Mouse (Mus musculus): ENCODE results near the gene Tmem229b. TPM values are rescaled to one million over a fixed set of nuclear protein-coding genes. Genes with fewer than 3 reads are reported as not detected.

Tmem229b gene
- total and polyA plus RNA-seq, 2 experiments from 2014 or later = 54.8 to 153 TPM

DNA sequence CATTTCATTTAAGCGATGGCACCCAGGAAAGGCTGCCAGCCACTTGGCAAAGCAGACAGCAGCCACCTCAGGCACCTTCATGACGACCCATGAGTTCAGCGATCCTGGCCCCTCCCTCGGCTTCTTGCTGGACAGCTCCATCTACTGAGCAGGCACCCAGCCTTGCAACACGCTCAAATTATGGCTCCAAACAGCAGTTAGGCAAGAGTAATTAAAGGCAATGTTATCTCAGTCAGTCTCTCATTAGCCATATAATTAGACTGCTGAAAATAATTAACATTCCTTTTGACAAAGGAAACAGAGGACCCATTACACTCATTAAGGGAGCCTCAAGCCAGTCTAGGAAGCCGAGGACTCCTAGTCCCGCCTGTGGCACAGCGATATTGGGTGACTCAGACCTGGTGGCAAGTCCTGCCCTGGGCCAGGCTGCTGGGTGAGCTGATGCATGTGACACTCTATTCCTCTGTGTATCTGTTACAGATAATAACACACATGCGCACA, 19.8 kb downstream of the Tmem229b start:
- H3K27ac ChIP-seq (ENCODE audit: low read depth, low read length) = no peak overlapping the region

DNA sequence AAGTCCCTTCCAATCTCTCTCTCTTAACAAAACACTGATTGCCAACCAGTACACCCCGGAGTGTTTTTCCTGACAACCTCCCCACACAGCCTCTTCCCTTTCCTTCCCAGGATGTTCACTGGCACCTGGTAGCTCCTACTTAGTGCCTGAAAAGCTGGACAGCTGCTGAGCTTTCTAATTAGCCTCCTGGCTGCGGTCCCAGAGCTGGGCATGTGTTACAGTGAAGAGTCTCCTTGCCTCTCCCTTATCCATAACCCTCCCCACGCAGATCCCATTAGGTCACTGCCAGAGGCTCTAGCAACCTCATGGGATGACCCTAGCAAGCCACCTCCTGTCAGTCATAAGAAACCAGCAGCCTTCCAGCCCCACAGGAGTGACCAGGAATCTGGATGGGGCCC, 23.4 kb downstream of the Tmem229b start:
- Histone ChIP-seq H3K4me3 (ENCODE audit: low read depth, low read length) (no peak overlapping the region), H3K27ac (ENCODE audit: low read depth, low read length) (no peak overlapping the region), H3K36me3 (ENCODE audit: insufficient read depth) (no peaks in the 10 kb centered on the region), H3K4me1 (ENCODE audit: insufficient read depth) (peaks cover 9% of the 10 kb centered on the region), H3K27me3 (ENCODE audit: insufficient read depth, low read length) (no peaks in the 10 kb centered on the region), H3K9me3 (ENCODE audit: low read length) (no peaks in the 10 kb centered on the region), H3K9ac (no peak overlapping the region), H3K4me2 (ENCODE audit: low read depth) (no peak overlapping the region)
- 21% methylated on average over 3 of the region's 3 CpGs for WGBS
- TF ChIP-seq CTCF (IDR thresholded peaks at IDR 0.05; ENCODE audit: low read depth) = no peak
- peak; percentile 35 for DNase-seq
- peak; percentile 65 for ATAC-seq

More for the DNA sequence above, 19.8 kb downstream of the Tmem229b start:
- WGBS = 22% methylated on average over 9 of the region's 9 CpGs
- H3K9me3 ChIP-seq (ENCODE audit: low read length) = no peaks in the 10 kb centered on the region
- peak; percentile 25; the same call in 1 of the 2 replicates for TF ChIP-seq CTCF (IDR thresholded peaks at IDR 0.05; ENCODE audit: low read depth)
- H3K4me3 ChIP-seq (ENCODE audit: low read depth, low read length) = no peak overlapping the region
- no peak overlapping the region for H3K4me2 ChIP-seq (ENCODE audit: low read depth)
- DNase-seq (peak; percentile 43), ATAC-seq (peak; percentile 81)
- peaks cover 9% of the 10 kb centered on the region; the same call in 1 of the 2 replicates for H3K36me3 ChIP-seq (ENCODE audit: insufficient read depth)
- no peak overlapping the region for H3K9ac ChIP-seq
- H3K4me1 ChIP-seq (ENCODE audit: insufficient read depth) = peaks cover 9% of the 10 kb centered on the region
- no peaks in the 10 kb centered on the region for H3K27me3 ChIP-seq (ENCODE audit: insufficient read depth, low read length)

DNA sequence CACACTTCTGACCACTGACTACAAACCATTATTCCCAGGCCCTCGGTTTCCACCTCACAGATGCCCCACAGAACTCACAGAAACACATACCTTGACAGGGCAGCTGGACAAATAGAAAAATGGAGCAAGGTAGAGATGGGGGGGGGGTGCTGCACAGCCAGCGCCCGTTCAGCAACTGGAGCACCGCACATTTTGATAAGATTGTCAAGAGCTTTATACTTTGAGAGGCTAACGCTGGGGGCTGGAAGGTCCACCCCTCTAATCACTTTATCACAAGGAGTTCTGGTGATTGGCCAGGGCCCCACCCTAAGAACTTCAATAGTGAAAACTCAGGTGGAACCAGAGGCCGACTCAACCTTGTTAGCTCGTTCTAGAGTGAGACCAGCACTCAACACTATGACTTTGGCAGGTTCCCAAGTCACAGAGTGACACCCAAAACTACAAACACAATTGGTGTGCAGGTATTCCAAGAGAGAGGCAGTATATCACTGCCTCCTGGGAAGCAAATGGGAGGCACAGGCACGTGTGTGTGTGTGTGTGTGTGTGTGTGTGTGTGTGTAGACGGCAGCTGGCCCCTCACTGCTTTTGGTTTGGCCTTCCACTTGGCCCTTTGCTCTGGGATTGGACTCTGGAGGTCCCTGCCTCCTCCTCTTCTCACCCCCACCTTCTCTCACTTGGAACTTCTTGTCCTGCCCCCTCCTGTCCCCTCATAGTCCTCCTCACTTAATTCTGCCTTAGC, 24.0 kb downstream of the Tmem229b start:
- ATAC-seq (no peak), DNase-seq (no peak)
- H3K27ac ChIP-seq (ENCODE audit: low read depth, low read length) = no peak overlapping the region
- no peak overlapping the region for H3K4me2 ChIP-seq (ENCODE audit: low read depth)
- H3K4me3 ChIP-seq (ENCODE audit: low read depth, low read length) = no peak overlapping the region
- no peak overlapping the region for H3K9ac ChIP-seq
- 66% methylated on average over 9 of the region's 9 CpGs for WGBS
- H3K36me3 ChIP-seq (ENCODE audit: insufficient read depth) = no peaks in the 10 kb centered on the region
- H3K27me3 ChIP-seq (ENCODE audit: insufficient read depth, low read length) = no peaks in the 10 kb centered on the region
- TF ChIP-seq CTCF (IDR thresholded peaks at IDR 0.05; ENCODE audit: low read depth) = no peak
- no peaks in the 10 kb centered on the region for H3K9me3 ChIP-seq (ENCODE audit: low read length)
- H3K4me1 ChIP-seq (ENCODE audit: insufficient read depth) = peaks cover 9% of the 10 kb centered on the region

GRCm38 (mm10) chr12:78981938-78982825, 25.2 kb downstream of the Tmem229b start:
- H3K4me1 ChIP-seq (ENCODE audit: insufficient read depth) = peaks cover 6% of the 10 kb centered on the region
- H3K4me3 ChIP-seq (ENCODE audit: low read depth, low read length) = no peak overlapping the region
- peaks cover 5% of the 10 kb centered on the region; the same call in 1 of the 2 replicates for H3K36me3 ChIP-seq (ENCODE audit: insufficient read depth)
- WGBS = 65% methylated on average over 9 of the region's 9 CpGs
- no peak overlapping the region for H3K9ac ChIP-seq
- ATAC-seq = no peak
- no peak overlapping the region for H3K4me2 ChIP-seq (ENCODE audit: low read depth)
- no peaks in the 10 kb centered on the region for H3K9me3 ChIP-seq (ENCODE audit: low read length)
- TF ChIP-seq CTCF (IDR thresholded peaks at IDR 0.05; ENCODE audit: low read depth) = no peak
- DNase-seq = no peak
- H3K27ac ChIP-seq (ENCODE audit: low read depth, low read length) = no peak overlapping the region
- H3K27me3 ChIP-seq (ENCODE audit: insufficient read depth, low read length) = no peaks in the 10 kb centered on the region

- DNase-seq (no peak), ATAC-seq (no peak)
- Histone ChIP-seq H3K9me3 (ENCODE audit: low read length) (no peaks in the 10 kb centered on the region), H3K9ac (no peak overlapping the region), H3K4me2 (ENCODE audit: low read depth) (no peak overlapping the region), H3K27ac (ENCODE audit: low read depth, low read length) (no peak overlapping the region), H3K27me3 (ENCODE audit: insufficient read depth, low read length) (no peaks in the 10 kb centered on the region), H3K4me3 (ENCODE audit: low read depth, low read length) (no peak overlapping the region), H3K4me1 (ENCODE audit: insufficient read depth) (peaks cover 4% of the 10 kb centered on the region), H3K36me3 (ENCODE audit: insufficient read depth) (peaks cover 13% of the 10 kb centered on the region; the same call in 1 of the 2 replicates)
- no peak for TF ChIP-seq CTCF (IDR thresholded peaks at IDR 0.05; ENCODE audit: low read depth)
- WGBS = 86% methylated on average over 2 of the region's 2 CpGs
Observed at GRCm38 (mm10) chr12:78981131-78981530, 26.3 kb downstream of the Tmem229b start.

DNA sequence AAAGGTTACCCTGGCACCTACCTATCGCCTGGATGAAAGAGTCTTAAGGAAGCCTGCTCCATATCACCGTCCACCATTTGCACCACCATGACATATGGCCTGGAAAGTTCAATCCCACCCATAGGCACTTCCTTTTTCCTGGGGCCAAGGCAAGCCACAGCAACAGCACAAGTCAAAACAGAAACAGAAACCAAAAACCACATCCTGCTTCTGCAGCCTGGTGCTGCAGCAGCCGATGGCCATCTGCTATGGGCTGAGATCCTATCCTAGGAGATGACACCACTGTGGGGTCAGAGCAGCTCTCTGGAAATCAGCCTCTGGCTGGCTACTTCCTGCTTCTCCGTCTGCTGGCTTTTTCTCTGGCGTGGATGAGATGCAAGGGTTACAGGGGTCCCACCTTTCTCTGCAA, 26.7 kb downstream of the Tmem229b start:
- H3K4me3 ChIP-seq (ENCODE audit: low read depth, low read length) = no peak overlapping the region
- H3K9ac ChIP-seq = no peak overlapping the region
- no peaks in the 10 kb centered on the region for H3K9me3 ChIP-seq (ENCODE audit: low read length)
- H3K27me3 ChIP-seq (ENCODE audit: insufficient read depth, low read length) = no peaks in the 10 kb centered on the region
- no peak overlapping the region for H3K4me2 ChIP-seq (ENCODE audit: low read depth)
- H3K4me1 ChIP-seq (ENCODE audit: insufficient read depth) = peaks cover 4% of the 10 kb centered on the region
- 88% methylated on average over 5 of the region's 5 CpGs for WGBS
- DNase-seq = no peak
- H3K36me3 ChIP-seq (ENCODE audit: insufficient read depth) = peaks cover 13% of the 10 kb centered on the region; the same call in 1 of the 2 replicates
- no peak for ATAC-seq
- no peak for TF ChIP-seq CTCF (IDR thresholded peaks at IDR 0.05; ENCODE audit: low read depth)
- H3K27ac ChIP-seq (ENCODE audit: low read depth, low read length) = no peak overlapping the region
